Mouse (Mus musculus): ENCODE measurements around the gene Pola2.

- TF ChIP-seq CTCF (IDR thresholded peaks at IDR 0.05; ENCODE audit: low read depth) = no peak
- no peak for TF ChIP-seq EP300 (IDR thresholded peaks at IDR 0.05; ENCODE audit: low read depth)
Measured at GRCm38 (mm10) chr19:6005541-6005940, 41.5 kb upstream of the Pola2 start.

Data from liver, embryonic 14.5 days (tissue).